Mouse (Mus musculus) heart, postnatal 25 days (tissue): Measurements from ENCODE around the gene Ino80. TPM values are rescaled to one million over a fixed set of nuclear protein-coding genes. Genes with fewer than 3 reads are reported as not detected.
"Not testable (repeated sequence)": the region's sequence is repeated elsewhere in the genome, so short reads cannot be mapped to it uniquely, and the experiment has no call there.

ENCODE experiments used
- DNase-seq: peaks from one replicate; pipeline ENCODE4 v3.0.0; 2022; ENCODE audit warnings: low spot score
- intact Hi-C: fragments of 180-260 bp; cut with DNase I; formaldehyde crosslinking; loops from one replicate; pipeline ENCODE4 v1.15.1; 2025
- total RNA-seq, 2 experiments: library from RNA; stranded (reverse); gene quantifications; 2 replicates each; pipeline ENCODE4 v1.2.3; 2021

Ino80 gene
- 10 to 100 TPM in 1 of 2 experiments, 1 to 10 TPM in 1; 10.0 to 11.6 TPM for total RNA-seq

DNA sequence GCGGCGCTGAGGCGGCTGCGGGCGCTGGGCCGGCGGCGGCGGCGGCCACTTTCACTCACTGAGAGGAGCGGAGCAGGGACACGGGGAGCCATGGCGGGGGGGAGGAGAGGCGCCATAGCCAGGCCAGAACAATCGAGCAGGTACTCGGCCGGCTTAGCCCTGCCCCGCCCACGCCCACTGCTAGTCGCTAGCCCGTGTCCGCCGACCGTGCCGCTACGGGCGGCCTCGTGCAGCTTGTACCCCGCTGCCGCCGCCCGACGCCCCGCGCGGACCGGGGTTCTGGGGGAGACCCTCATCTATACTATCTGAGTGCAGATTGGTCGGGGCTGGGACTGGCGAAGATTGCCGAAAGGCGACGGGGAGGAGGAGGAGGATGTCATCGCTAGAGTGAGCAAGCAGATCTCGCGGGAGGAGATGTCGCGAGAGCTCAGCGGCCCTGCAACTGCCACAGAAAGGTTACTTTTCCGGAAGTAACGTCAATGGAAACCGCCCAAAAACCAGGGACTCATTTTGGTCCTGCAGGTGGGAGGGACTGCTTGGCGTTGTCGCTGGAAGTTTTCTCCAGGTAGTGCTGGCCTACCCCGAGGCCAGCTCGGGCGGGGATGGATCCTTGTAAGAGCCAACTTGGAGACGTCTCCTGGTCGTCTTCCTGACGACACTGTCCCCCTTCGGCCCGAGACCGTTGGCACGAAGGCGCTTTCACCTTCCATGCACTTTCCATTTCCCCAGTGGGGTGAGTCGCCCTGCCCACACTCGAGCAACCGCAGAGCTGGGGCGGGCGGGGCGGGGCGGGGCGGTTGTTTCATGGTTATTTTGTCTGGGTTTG is at the start of gene Ino80:
Gene Ino80, minus strand, starts transcription at position 117 of the 826 bp plus-strand sequence.
- intact Hi-C loops, result loop anchor here (5.0 kb wide), 2 partner anchors 115 to 310 kb away; partner anchors contain the start of gene Rpap1
- DNase-seq, result peak; percentile 97

DNA sequence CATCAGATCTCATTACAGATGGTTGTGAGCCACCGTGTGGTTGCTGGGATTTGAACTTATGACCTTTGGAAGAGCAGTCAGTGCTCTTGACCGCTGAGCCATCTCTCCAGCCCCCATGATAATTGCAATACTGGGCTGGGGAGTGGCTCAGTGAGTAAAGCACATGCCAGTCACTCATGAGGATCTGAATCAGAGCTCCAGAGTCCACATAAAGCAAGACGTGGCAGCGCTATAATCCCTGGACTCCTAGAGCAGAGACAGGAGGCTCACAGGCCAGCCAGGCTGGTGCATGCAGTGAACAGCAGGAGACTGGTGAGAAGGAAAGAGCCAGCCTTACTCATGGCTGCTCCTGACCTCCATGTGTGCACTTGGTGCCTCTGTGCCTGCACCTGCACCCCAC is 47.9 kb upstream of the Ino80 start:
- intact Hi-C loops, result no loop called here
- DNase-seq, result no peak

DNA sequence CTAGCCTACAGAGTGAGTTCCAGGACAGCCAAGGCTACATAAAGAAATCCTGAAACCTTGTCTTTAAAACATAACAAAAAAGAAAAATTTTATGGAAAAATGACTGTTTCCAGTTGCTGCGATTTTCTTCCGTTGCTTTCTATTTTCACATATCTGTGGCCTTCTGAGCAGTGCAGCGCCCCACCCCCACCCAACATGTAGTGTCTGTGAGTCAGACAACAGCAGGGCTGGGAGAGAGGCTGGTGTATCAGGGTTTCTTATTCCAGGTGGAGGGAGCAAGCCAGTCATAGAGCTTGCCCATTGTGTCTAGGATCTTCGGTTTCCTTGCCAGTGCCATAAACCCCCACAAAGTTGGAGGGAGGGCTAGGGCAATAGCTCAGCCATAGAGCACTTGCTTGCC is 46.3 kb upstream of the Ino80 start:
- intact Hi-C loops, result loop anchor here (5.0 kb wide), 1 partner anchor 227 kb away; no protein-coding TSS in a partner anchor
- DNase-seq, result no peak

DNA sequence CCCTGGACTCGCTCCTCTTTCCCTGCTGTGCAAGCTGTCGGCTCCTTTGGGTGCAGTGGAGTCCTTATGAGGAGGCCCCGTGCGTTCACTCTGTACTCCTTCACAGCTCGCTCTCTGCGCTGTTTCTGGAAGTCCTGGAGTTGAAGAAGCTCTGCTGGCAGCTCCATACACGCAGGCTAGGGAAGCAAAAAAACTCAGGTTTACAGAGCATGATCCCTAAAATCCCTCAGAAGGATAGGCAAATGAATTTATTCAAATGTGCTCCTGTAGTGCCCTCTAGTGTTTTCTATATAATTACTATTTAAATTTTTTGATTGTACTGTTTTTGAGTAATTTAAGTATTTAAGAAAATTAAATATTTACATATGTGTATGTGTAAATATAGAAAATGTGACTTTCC is 43.1 kb upstream of the Ino80 start:
- no peak for DNase-seq

DNA sequence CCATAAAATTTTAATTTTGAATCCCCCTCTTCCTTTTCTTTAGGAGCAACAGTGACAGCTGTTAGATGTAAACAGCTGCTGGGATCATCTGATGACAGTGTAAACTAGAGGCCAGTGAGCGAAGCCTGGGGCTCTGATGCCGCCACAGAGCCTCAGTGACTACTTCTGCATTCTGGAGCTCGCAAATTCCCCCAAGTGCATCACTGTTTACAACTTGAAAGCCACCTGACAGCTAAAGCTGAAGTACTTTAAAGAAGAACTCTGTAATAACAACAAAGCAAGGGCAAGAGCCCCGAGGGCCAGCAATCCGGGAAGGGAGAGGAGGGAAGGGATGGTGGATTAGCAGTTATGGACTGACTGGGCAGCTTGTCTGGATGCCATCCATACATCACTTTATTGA is 39.3 kb upstream of the Ino80 start:
- intact Hi-C loops, result no loop called here
- DNase-seq, result no peak

More for the DNA sequence above, 43.1 kb upstream of the Ino80 start:
- intact Hi-C loops, result loop anchor here (5.0 kb wide), 1 partner anchor 223 kb away; no protein-coding TSS in a partner anchor

DNA sequence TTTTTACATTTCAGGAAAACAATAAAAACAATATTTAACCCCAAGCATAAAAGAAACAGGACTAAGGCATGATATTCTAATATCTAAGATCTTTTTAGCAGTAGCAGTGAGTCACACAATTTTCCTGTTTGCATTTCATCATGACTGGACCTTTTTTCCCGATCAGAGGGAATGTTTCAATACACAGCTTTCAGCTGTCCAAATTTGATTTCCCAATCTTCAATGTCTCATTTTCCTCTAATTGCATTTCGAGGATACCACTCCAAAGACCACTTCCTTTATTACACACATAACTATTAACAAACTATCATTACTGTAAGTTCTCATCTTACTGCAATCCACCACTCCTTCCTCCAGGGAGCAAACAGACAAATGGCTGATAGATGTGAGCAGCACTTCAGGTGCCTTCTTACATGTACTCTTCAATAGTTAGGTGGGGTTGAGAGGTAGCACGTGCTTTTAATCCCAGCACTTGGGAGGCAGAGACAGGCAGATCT is 36.6 kb upstream of the Ino80 start:
- DNase-seq, result no peak
- intact Hi-C loops, result no loop called here

DNA sequence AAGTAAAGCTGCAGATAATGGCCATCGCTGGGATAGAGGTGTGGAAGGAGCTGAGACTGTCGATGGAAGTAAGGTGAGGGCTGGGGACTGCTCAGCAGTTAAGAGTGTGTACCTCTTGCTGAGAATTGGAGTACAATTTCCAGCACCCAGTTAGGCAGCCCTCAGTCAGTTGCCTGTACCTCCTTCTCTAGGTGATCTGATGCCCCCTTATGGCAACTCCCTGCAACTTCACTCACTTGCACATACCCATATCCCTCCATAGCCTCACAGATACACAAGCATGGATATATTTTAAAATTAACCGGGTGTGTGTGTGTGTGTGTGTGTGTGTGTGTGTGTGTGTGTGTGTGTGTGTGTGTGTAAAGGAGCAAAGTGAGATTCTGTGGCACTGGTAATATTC is 34.8 kb upstream of the Ino80 start:
- intact Hi-C loops, result no loop called here
- DNase-seq, result no peak

DNA sequence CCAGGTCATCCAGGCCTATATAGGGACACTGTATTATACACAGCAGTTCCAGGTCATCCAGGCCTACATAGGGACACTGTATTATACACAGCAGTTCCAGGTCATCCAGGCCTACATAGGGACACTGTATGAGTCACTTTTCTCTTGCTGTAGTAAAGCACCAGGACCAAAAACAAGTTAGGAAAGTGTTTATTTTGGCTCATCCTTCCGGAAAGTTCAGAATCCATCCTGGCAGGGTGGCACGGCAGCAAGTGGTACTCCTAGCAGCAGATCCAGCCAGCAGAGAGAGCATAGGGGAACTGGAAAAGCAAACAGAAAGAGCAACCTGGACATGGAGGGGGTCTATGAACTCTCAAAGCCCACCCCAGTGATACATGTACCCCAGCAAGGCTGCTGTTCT is 33.4 kb upstream of the Ino80 start:
- intact Hi-C loops, result no loop called here
- DNase-seq, result no peak

DNA sequence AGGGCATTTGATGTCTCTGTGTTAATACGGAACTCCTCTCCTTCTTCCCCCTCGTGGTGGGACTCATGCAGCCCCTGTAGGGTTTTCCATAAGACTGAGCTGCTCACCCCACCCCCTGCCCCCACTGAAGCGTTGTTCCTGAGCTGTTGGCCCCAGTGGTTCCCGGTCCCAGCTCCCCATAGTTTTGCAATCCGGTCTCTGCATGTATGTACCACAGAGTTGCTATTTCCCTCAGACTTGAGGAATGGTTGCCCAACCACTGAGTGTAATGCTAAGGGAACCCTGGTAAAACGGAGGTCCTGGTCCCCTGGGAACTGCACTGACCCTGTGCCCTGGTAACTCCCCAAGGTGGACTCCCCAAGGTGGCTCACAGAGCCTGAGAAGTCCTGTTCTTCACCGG is 31.0 kb upstream of the Ino80 start:
- intact Hi-C loops, DNase-seq: not testable (repeated sequence)

DNA sequence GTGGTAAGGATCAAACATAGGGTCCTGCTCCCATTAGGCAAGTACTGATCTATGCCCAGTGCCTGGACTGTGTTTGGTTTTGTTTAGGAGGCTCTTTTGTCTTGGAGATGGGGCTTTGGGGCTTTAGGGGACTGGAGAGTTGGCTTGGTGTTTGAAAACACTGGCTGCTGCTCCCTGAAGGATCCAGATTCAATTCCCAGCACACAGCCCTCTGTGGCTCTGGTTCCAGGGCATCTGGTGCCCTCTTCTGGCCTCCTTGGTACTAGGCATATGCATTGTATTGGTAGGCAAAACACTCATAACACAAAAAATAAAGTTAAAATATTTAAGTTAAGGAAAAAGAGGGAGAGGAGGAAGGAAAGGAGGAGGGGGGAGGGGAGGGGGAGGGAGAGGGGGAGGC is 29.6 kb upstream of the Ino80 start:
- DNase-seq, result no peak
- intact Hi-C loops, result no loop called here

DNA sequence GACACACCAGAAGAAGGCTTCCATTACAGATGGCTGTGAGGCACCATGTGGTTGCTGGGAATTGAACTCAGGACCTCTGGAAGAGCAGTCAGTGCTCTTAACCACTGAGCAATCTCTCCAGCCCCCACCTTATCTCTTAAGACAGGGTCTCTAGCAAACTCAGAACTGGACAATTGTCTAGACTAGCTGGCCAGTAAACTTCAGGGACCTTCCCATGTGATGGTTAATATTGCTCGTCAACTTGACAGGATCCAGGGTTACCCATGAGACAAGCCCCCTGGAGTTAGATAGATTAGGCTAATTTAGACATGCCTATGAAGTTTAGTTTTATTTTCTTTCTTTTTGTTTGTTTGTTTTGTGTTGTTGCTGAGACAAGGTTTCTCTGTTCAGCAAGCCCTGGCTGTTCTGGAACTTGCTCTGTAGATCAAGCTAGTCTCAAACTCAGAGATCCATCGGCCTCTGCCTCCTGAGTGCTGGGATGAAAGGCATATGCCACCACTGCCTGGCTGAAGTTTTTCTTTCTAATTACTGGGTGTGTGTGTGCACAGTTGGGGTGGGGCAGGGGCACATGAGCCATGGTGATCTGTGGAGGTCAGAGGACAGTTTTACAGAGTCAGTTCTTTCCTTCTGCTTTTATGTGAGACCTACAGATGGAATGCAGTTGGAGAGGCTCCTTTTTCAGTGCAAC is 23.6 kb upstream of the Ino80 start:
- no peak for DNase-seq
- intact Hi-C loops, result no loop called here

DNA sequence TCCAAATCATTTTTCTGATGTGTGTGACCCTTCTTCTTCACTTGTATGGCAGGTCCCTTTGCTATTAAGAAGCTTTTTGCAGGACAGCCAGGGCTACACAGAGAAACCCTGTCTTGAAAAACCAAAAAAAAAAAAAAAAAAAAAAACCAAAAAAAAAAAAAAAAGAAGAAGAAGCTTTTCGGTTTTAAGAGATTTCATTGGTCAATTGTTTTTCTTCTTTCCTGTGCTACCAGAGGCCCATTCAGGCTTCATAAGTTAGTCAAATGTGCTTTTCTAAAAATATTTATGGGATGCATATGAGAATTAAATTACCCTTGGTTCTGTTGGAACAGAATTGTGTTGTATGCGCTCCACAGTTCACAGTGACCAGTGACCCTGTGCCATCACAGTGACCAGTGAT is 21.4 kb upstream of the Ino80 start:
- intact Hi-C loops, result no loop called here
- DNase-seq, result no peak

DNA sequence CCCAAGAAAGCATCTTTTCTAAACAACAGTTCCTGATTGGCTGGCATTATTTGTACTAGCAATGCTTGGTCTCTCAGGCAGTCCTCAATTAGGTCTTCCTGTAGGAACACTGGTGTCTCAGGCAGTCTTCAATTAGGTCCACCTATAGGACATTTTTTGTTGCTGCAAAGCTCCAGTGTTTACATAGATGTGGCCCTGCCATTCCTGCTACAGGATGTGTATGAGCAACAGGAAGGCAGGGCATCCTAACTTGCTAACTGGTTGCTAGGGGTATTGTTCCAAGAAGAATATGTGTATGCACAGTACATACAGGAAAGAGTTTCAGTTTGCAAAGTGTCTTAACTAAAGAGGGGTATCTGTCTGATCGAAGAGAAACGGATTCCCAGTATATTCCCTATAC is 18.6 kb upstream of the Ino80 start:
- intact Hi-C loops, result no loop called here
- no peak for DNase-seq

DNA sequence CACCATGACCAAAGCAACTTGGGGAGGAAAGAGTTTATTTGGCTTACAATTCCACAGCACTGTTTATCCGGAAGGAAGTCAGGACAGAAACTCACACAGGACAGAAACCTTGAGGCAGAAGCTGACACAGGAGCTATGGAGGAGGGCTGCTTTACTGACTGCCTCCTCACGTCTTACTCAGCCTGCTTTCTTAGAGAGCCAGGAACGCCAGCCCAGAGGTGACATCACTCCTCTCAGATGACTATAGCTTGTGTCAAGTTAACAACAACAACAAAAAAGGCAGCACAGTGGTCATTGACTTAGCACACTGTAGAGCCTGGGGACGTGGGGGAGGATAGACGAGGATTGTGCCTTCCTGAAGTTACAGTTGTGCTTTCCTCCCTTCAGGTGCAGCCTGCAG is 14.5 kb upstream of the Ino80 start:
- intact Hi-C loops, result no loop called here
- no peak for DNase-seq

DNA sequence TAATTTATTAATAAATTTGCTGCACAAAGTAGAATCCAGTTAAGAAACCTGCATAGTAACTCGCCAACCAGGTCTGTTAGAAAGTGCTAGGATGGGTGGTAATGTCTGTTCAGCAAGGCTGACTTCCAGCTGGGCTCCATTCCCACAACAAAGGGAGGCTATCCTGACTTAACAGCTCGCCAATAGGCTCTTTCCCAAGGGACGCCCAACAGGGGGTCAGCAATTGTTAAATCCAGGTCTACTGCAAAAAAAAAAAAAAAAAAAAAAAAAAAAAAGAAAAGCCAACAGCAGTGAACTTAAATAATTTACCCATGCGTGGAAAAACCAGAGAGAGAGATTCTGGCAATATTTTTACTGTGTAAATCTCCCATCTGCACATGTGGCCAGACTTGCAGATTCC is 9.0 kb upstream of the Ino80 start:
- intact Hi-C loops, result no loop called here
- DNase-seq, result no peak

DNA sequence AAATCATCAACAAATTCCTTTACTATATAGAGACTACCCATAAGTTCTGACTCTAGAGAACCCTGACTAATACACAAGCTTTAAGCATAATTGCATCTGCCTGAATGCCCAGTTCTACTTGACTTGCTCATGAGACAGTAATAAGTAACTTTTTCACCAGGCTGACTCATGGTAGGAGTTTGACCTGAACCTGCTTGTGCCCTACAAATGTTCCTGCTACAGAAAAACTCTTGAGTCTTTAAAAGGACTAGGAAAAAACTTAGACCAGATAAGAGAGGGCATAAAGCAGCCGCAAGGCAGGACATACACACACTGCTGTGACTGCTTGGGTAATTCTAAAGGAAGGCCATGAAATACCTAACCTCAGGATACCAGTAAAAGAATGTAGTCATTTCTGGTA is 4.8 kb upstream of the Ino80 start:
- DNase-seq, result no peak
- intact Hi-C loops, result no loop called here

DNA sequence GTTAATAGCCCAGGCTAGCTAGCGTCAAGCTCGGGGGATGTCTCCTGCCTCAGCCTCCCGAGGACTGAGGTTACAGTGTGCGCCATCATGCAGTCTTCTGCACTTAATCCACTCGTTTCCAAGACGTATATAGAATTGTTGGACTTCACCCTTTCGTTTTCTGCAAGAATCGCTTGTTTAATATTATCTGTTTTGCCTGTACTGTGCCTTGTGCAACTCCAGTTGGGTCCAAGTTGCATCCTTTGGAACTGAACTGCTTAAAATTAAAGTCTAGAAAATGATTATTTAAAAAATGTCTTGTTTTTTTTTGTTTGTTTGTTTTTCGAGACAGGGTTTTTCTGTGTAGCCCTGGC is 886 bp upstream of the Ino80 start:
- no peak for DNase-seq
- intact Hi-C loops, result loop anchor here (5.0 kb wide), 2 partner anchors 114 to 309 kb away; partner anchors contain the start of gene Rpap1

DNA sequence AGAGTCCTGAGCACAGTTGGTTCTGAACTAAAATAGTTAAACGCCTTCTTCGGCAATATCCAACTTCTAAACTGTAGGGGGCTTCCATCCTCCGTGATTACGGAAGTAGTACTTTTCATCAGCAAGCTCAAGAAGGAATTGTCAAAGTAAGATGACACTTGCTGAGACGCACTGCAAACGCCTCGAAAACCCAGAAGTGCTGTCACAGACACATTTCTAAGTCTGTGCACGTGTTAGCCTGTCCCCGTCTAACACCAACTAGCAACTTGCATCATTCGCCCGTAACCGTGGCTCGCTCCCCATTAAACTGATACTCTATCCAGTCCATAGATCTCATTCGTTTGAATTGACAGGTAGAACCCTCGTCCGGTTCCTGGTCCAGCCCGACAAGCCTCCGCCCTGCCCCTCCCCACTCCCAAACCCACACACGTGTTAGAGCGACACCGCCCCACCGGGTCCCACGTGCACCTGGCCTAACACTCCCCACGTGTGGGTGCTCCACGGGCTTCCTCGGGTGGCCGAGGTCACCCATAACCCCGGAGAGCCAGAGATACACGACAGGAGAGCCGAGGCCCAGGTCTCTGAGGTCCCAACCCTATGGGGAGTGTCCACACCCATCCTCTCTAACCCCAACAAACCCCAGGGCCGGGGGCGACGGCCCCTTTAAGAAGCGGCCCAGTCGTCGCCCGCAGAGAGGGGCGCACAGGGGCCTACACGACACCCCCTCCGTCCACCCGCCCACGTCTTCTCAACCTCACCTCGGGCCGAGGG is 681 bp downstream of the Ino80 start:
- intact Hi-C loops, result loop anchor here (5.0 kb wide), 2 partner anchors 115 to 310 kb away; partner anchors contain the start of gene Rpap1
- DNase-seq, result peak; percentile 54

DNA sequence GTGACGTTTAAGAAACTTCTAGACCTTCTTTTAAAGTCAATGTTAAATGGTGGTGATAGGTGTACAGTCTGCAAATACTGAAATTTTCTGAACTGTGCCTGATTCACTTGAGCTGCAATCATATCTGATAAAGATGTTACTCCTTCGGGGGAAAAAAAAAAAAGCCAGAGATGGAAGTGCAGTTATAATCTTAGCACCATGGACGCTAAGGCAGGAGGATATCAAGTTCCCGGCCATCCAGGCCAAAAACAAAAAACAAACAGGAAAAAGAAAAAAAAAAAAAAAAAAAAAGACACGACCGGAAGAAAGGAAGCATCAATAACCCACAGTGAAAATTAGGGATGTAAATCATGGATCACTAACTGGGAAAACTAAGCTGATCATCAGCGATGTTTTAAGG is 1.3 kb downstream of the Ino80 start:
- intact Hi-C loops, result loop anchor here (5.0 kb wide), 2 partner anchors 116 to 311 kb away; partner anchors contain the start of gene Rpap1
- DNase-seq, result no peak

DNA sequence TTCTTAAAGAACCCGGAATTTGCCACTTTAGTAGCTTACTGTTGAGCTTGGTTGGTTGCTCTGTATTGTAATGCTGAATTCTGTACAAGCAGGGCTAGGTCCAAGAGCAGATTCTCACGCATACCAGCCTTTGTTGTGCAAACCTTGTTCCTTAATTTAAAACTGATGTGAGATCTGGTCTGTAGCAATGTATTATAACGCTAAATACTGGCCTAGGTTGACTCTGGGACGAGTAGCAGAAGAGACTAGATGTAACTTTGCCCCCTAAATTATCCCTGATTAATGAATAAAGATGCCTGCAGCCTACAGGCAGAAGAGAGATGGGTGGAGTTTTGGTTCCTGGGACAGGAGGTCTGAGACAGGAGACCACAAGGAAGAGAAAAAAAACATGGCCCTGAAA is 13.5 kb downstream of the Ino80 start:
- no peak for DNase-seq
- intact Hi-C loops, result no loop called here
